22 mouse cellular contexts compared by ENCODE assay signal in genomic region chr6:86182626-86183025, GRCm38 (mm10). TPM values are rescaled to one million over a fixed set of nuclear protein-coding genes. Genes with fewer than 3 reads are reported as not detected.
"Had no signal": no experiment of that assay in that cellular context is flagged by ENCODE, and none has a peak within 500 bp of the region (broad histone marks: within the 10 kb centered on the region; RNA-seq: fewer than 3 reads in every experiment).

No protein-coding gene starts in this region.

- H3K27me3 ChIP-seq: liver, embryonic 15.5 days; lung, embryonic 15.5 days; midbrain, embryonic 13.5 days; neural tube, embryonic 13.5 days; stomach, embryonic 15.5 days had no signal

- H3K36me3 ChIP-seq: liver, embryonic 15.5 days; lung, embryonic 15.5 days; midbrain, embryonic 10.5 days; midbrain, embryonic 13.5 days; neural tube, embryonic 13.5 days; stomach, embryonic 15.5 days had no signal

- H3K4me1 ChIP-seq: liver, embryonic 15.5 days; midbrain, embryonic 13.5 days; neural tube, embryonic 13.5 days; stomach, embryonic 15.5 days had no signal

- H3K9ac ChIP-seq: liver, embryonic 15.5 days; lung, embryonic 15.5 days; midbrain, embryonic 13.5 days; neural tube, embryonic 13.5 days; stomach, embryonic 15.5 days had no signal

- H3K4me2 ChIP-seq: liver, embryonic 11.5 days; liver, embryonic 15.5 days; lung, embryonic 15.5 days; midbrain, embryonic 13.5 days; neural tube, embryonic 13.5 days; stomach, embryonic 15.5 days had no signal

- ATAC-seq: midbrain, embryonic 13.5 days; midbrain, embryonic 16.5 days had no signal

- H3K9me3 ChIP-seq: liver, embryonic 15.5 days; lung, embryonic 15.5 days; midbrain, embryonic 10.5 days; midbrain, embryonic 13.5 days; neural tube, embryonic 13.5 days; stomach, embryonic 15.5 days had no signal

- DNase-seq: kidney, adult 18-20 months; kidney, postnatal 36 days; layer of hippocampus, postnatal 36 days; lung, adult 18-20 months; lung, postnatal 10 days; lung, postnatal 36 days; retina, postnatal 1 day; right cerebral cortex, postnatal 25 days; spleen, adult 18-20 months; thymus, postnatal 25 days had no signal

- H3K4me3 ChIP-seq: left cerebral cortex, adult 2 months; liver, embryonic 15.5 days; lung, embryonic 15.5 days; megakaryocyte, embryonic 14.5 days; midbrain, embryonic 10.5 days; midbrain, embryonic 13.5 days; myocyte; neural tube, embryonic 13.5 days; stomach, embryonic 15.5 days had no signal

- H3K27ac ChIP-seq: left cerebral cortex, adult 2 months; liver, embryonic 15.5 days; lung, embryonic 15.5 days; midbrain, embryonic 10.5 days; midbrain, embryonic 13.5 days; neural tube, embryonic 13.5 days; stomach, embryonic 15.5 days had no signal

RNA-seq across cellular contexts. Expression of gene Tgfa, which starts 12.4 kb away (rescaled TPM):
- total RNA-seq: monocyte, adult 5-6 weeks had no signal
